Mouse (Mus musculus): ENCODE results near the gene Mfsd6. TPM values are rescaled to one million over a fixed set of nuclear protein-coding genes. Genes with fewer than 3 reads are reported as not detected.

Gene Mfsd6
- total RNA-seq, 1 experiment = 0.98 TPM

- Histone ChIP-seq H3K4me1 (ENCODE audit: control insufficient read depth in 2 of 2, insufficient read depth in 2 of 2, low read length in 2 of 2, poor library complexity in 1 of 2) (no peaks in the 10 kb centered on the region), H3K9ac (ENCODE audit: insufficient read depth, low read depth, low read length, poor library complexity, severe bottlenecking) (no peak overlapping the region), H3K27ac (ENCODE audit: insufficient read depth, low read depth, low read length, poor library complexity, severe bottlenecking) (no peak overlapping the region), H3K36me3 (ENCODE audit: control insufficient read depth, insufficient read depth, low read length, poor library complexity, severe bottlenecking) (peaks cover 11% of the 10 kb centered on the region), H3K4me3 (ENCODE audit: insufficient read depth in 1 of 2, low read depth in 1 of 2, low read length in 2 of 2, poor library complexity in 1 of 2, severe bottlenecking in 1 of 2) (no peak overlapping the region), H3K9me3 (ENCODE audit: control insufficient read depth, insufficient read depth, low read depth, low read length) (no peaks in the 10 kb centered on the region)
- DNase-seq (ENCODE audit: low read depth, low spot score) = no peak
- in situ Hi-C loops (cut with MboI; ENCODE audit: low sequenced_read_pairs in 2 of 2, unreplicated experiment in 2 of 2) = loop anchor here in 1 of 2 experiments (25.0 kb wide), 1 partner anchor 312 kb away; no protein-coding TSS in a partner anchor
- TF ChIP-seq MAFK (IDR thresholded peaks at IDR 0.05; ENCODE audit: insufficient read depth, low read depth, low read length) (no peak), ZC3H11A (IDR thresholded peaks at IDR 0.05; ENCODE audit: borderline replicate concordance, low read depth, low read length) (no peak), HCFC1 (IDR thresholded peaks at IDR 0.05; ENCODE audit: borderline replicate concordance, insufficient read depth, low read length) (no peak), ZNF384 (IDR thresholded peaks at IDR 0.05; ENCODE audit: low read depth, low read length) (no peak), CHD2 (IDR thresholded peaks at IDR 0.05; ENCODE audit: low read depth, low read length) (no peak)
Observed at GRCm38 (mm10) chr1:52650066-52650465, 77.2 kb downstream of the Mfsd6 start.

- H3K27ac ChIP-seq (ENCODE audit: insufficient read depth, low read depth, low read length, poor library complexity, severe bottlenecking) = no peak overlapping the region
- DNase-seq (ENCODE audit: low read depth, low spot score) = peak; percentile 43
- in situ Hi-C loops (cut with MboI; ENCODE audit: low sequenced_read_pairs in 2 of 2, unreplicated experiment in 2 of 2) = no loop called here
- H3K36me3 ChIP-seq (ENCODE audit: control insufficient read depth, insufficient read depth, low read length, poor library complexity, severe bottlenecking) = peaks cover 11% of the 10 kb centered on the region; the same call in 1 of the 2 replicates
- TF ChIP-seq CHD2 (IDR thresholded peaks at IDR 0.05; ENCODE audit: low read depth, low read length) = no peak
- TF ChIP-seq ZC3H11A (IDR thresholded peaks at IDR 0.05; ENCODE audit: borderline replicate concordance, low read depth, low read length) = peak; percentile 64; the same call in 1 of the 2 replicates
- no peaks in the 10 kb centered on the region for H3K9me3 ChIP-seq (ENCODE audit: control insufficient read depth, insufficient read depth, low read depth, low read length)
- H3K9ac ChIP-seq (ENCODE audit: insufficient read depth, low read depth, low read length, poor library complexity, severe bottlenecking) = no peak overlapping the region
- no peaks in the 10 kb centered on the region for H3K4me1 ChIP-seq (ENCODE audit: control insufficient read depth in 2 of 2, insufficient read depth in 2 of 2, low read length in 2 of 2, poor library complexity in 1 of 2)
- H3K4me3 ChIP-seq (ENCODE audit: insufficient read depth in 1 of 2, low read depth in 1 of 2, low read length in 2 of 2, poor library complexity in 1 of 2, severe bottlenecking in 1 of 2) = no peak overlapping the region
Observed at GRCm38 (mm10) chr1:52648153-52649027, 78.9 kb downstream of the Mfsd6 start.

- Histone ChIP-seq H3K36me3 (ENCODE audit: control insufficient read depth, insufficient read depth, low read length, poor library complexity, severe bottlenecking) (peaks cover 14% of the 10 kb centered on the region), H3K9ac (ENCODE audit: insufficient read depth, low read depth, low read length, poor library complexity, severe bottlenecking) (no peak overlapping the region), H3K9me3 (ENCODE audit: control insufficient read depth, insufficient read depth, low read depth, low read length) (no peaks in the 10 kb centered on the region), H3K4me3 (ENCODE audit: insufficient read depth in 1 of 2, low read depth in 1 of 2, low read length in 2 of 2, poor library complexity in 1 of 2, severe bottlenecking in 1 of 2) (no peak overlapping the region), H3K4me1 (ENCODE audit: control insufficient read depth in 2 of 2, insufficient read depth in 2 of 2, low read length in 2 of 2, poor library complexity in 1 of 2) (no peaks in the 10 kb centered on the region), H3K27ac (ENCODE audit: insufficient read depth, low read depth, low read length, poor library complexity, severe bottlenecking) (no peak overlapping the region)
- TF ChIP-seq ZC3H11A (IDR thresholded peaks at IDR 0.05; ENCODE audit: borderline replicate concordance, low read depth, low read length) (no peak), ZNF384 (IDR thresholded peaks at IDR 0.05; ENCODE audit: low read depth, low read length) (no peak), CHD2 (IDR thresholded peaks at IDR 0.05; ENCODE audit: low read depth, low read length) (no peak), HCFC1 (IDR thresholded peaks at IDR 0.05; ENCODE audit: borderline replicate concordance, insufficient read depth, low read length) (no peak), MAFK (IDR thresholded peaks at IDR 0.05; ENCODE audit: insufficient read depth, low read depth, low read length) (no peak)
- in situ Hi-C loops (cut with MboI; ENCODE audit: low sequenced_read_pairs in 2 of 2, unreplicated experiment in 2 of 2) = no loop called here
- DNase-seq (ENCODE audit: low read depth, low spot score) = no peak
Observed at GRCm38 (mm10) chr1:52640736-52641135, 86.5 kb downstream of the Mfsd6 start.

- Histone ChIP-seq H3K4me3 (ENCODE audit: insufficient read depth in 1 of 2, low read depth in 1 of 2, low read length in 2 of 2, poor library complexity in 1 of 2, severe bottlenecking in 1 of 2) (no peak overlapping the region), H3K9ac (ENCODE audit: insufficient read depth, low read depth, low read length, poor library complexity, severe bottlenecking) (no peak overlapping the region), H3K9me3 (ENCODE audit: control insufficient read depth, insufficient read depth, low read depth, low read length) (no peaks in the 10 kb centered on the region), H3K36me3 (ENCODE audit: control insufficient read depth, insufficient read depth, low read length, poor library complexity, severe bottlenecking) (peaks cover 14% of the 10 kb centered on the region), H3K27ac (ENCODE audit: insufficient read depth, low read depth, low read length, poor library complexity, severe bottlenecking) (no peak overlapping the region), H3K4me1 (ENCODE audit: control insufficient read depth in 2 of 2, insufficient read depth in 2 of 2, low read length in 2 of 2, poor library complexity in 1 of 2) (no peaks in the 10 kb centered on the region)
- in situ Hi-C loops (cut with MboI; ENCODE audit: low sequenced_read_pairs in 2 of 2, unreplicated experiment in 2 of 2) = no loop called here
- TF ChIP-seq CHD2 (IDR thresholded peaks at IDR 0.05; ENCODE audit: low read depth, low read length) (no peak), HCFC1 (IDR thresholded peaks at IDR 0.05; ENCODE audit: borderline replicate concordance, insufficient read depth, low read length) (no peak), ZC3H11A (IDR thresholded peaks at IDR 0.05; ENCODE audit: borderline replicate concordance, low read depth, low read length) (no peak), ZNF384 (IDR thresholded peaks at IDR 0.05; ENCODE audit: low read depth, low read length) (no peak), MAFK (IDR thresholded peaks at IDR 0.05; ENCODE audit: insufficient read depth, low read depth, low read length) (no peak)
- no peak for DNase-seq (ENCODE audit: low read depth, low spot score)
Observed at GRCm38 (mm10) chr1:52640266-52640665, 87.0 kb downstream of the Mfsd6 start.

Measured in ES-E14 (cell line).